Mouse (Mus musculus): ENCODE results near the gene Rap1gap2.

GRCm38 (mm10) chr11:74621974-74622669 is 11.4 kb upstream of the Rap1gap2 start:
- no peak for TF ChIP-seq POLR2A (IDR thresholded peaks at IDR 0.05; ENCODE audit: borderline replicate concordance, insufficient read depth, low read length)
- no peak for TF ChIP-seq CTCF (IDR thresholded peaks at IDR 0.05; ENCODE audit: borderline replicate concordance, insufficient read depth, low read depth, low read length)

Data from cerebellum, adult 2 months (tissue).